Mouse (Mus musculus) spleen, adult 2 months (tissue): ENCODE measurements around the gene Hspb1. TPM values are rescaled to one million over a fixed set of nuclear protein-coding genes. Genes with fewer than 3 reads are reported as not detected.

Experiments
- DNase-seq, 2 experiments: peaks; one replicate each; pipeline versions ENCODE4 v3.0.0 to v3.0.0-alpha.2; 2012 to 2021; ENCODE audit warnings: low spot score in 2 of 2, low read depth in 1 of 2
- H3K27ac ChIP-seq: fragments of 200-500 bp; 2 replicates; pipeline ENCODE4 v1.5.1; 2012; ENCODE audit warnings: low read length, inconsistent platforms; ENCODE audit not compliant: insufficient read depth
- H3K27me3 ChIP-seq: fragments of 200-500 bp; 2 replicates; pipeline ENCODE4 v1.6.1; 2012; ENCODE audit warnings: mild to moderate bottlenecking, moderate library complexity, low read length, inconsistent platforms; ENCODE audit not compliant: control insufficient read depth, insufficient read depth
- H3K36me3 ChIP-seq: fragments of 200-500 bp; 2 replicates; pipeline ENCODE4 v1.6.1; 2012; ENCODE audit warnings: mild to moderate bottlenecking, low read length, inconsistent platforms; ENCODE audit not compliant: control insufficient read depth, insufficient read depth
- H3K4me1 ChIP-seq: fragments of 200-500 bp; 2 replicates; pipeline ENCODE4 v1.6.1; 2011; ENCODE audit warnings: inconsistent platforms; ENCODE audit not compliant: control insufficient read depth, insufficient read depth, insufficient read length
- H3K4me3 ChIP-seq: fragments of 200-500 bp; 2 replicates; pipeline ENCODE4 v1.5.1; 2011; ENCODE audit warnings: mild to moderate bottlenecking, inconsistent platforms; ENCODE audit not compliant: insufficient read depth, insufficient read length; ENCODE audit errors: extremely low read depth
- CTCF ChIP-seq: fragments of 200-500 bp; IDR thresholded peaks from 2 replicates; pipeline ENCODE4 v1.5.1; 2011; ENCODE audit warnings: mild to moderate bottlenecking, inconsistent platforms; ENCODE audit not compliant: insufficient read depth, insufficient read length, insufficient replicate concordance; ENCODE audit errors: extremely low read depth
- POLR2A ChIP-seq: fragments of 200-500 bp; IDR thresholded peaks from 2 replicates; pipeline ENCODE4 v1.6.1; 2011; ENCODE audit warnings: low read depth, low read length, inconsistent platforms
- WGBS: fragments of 180-500 bp; shearing (Covaris S2); methylation state at CpG from one replicate; pipeline ENCODE4 v1.1.7; 2018; 5-methylcytosine and 5-hydroxymethylcytosine counted together
- polyA plus RNA-seq: library from polyadenylated mRNA; depleted of rRNA; stranded (reverse); fragments of >200 nt; gene quantifications from 2 replicates; pipeline ENCODE4 v1.2.3, GENCODE M21; 2012

Gene Hspb1
- polyA plus RNA-seq, 1 experiment = 34.0 TPM

DNA sequence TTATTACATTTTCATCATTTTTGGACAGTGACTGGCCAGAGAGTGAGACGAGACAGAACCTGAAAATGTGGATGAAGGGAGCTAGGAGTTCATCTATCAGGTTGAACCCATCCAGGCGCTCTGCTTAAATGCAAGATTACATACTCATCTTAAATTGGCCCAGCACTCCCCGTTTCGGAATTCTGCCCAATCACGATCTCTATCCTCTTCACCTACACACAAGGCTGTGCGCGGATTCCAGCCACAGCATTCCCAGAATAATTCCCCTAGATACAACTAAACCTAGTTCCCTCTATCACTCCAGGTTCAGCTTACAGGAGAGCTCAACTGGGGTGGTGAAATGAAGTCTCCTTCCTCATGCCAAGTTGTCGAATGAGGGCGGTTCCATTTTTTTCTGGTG lies 43.8 kb downstream of the Hspb1 start:
- H3K36me3 ChIP-seq = peaks cover 14% of the 10 kb centered on the region
- WGBS = 87% methylated on average over 9 of the region's 9 CpGs
- no peak for TF ChIP-seq CTCF
- no peak for TF ChIP-seq POLR2A

DNA sequence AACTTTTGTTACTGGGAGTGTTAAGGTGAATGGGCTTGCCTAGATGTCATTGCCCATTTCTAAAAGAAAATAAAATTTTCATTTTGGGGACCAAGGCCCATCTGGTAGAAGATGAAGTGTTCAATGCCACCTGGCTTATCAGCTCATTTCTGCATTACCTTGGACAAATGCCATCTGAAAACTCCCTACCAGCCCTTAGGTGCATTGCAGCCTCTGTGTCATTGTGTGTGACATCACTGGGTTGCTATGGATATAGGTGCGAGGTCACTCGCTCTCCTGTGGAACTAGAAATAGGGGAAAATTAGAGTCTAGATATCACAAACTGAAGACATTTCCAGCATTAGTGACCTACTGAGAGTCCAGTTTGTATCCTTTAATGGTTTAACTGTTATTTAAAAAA lies 44.6 kb downstream of the Hspb1 start:
- Histone ChIP-seq H3K27ac (no peak overlapping the region), H3K4me3 (no peak overlapping the region), H3K36me3 (peaks cover 14% of the 10 kb centered on the region), H3K27me3 (no peaks in the 10 kb centered on the region), H3K4me1 (peaks cover 8% of the 10 kb centered on the region; the same call in 1 of the 2 replicates)
- no peak for TF ChIP-seq CTCF
- TF ChIP-seq POLR2A = no peak
- WGBS = 76% methylated on average over 2 of the region's 2 CpGs
- DNase-seq = no peak

More for the DNA sequence above, 43.8 kb downstream of the Hspb1 start:
- H3K4me3 ChIP-seq = no peak overlapping the region
- peaks cover 8% of the 10 kb centered on the region; the same call in 1 of the 2 replicates for H3K4me1 ChIP-seq
- no peaks in the 10 kb centered on the region for H3K27me3 ChIP-seq
- no peak for DNase-seq
- no peak overlapping the region for H3K27ac ChIP-seq

DNA sequence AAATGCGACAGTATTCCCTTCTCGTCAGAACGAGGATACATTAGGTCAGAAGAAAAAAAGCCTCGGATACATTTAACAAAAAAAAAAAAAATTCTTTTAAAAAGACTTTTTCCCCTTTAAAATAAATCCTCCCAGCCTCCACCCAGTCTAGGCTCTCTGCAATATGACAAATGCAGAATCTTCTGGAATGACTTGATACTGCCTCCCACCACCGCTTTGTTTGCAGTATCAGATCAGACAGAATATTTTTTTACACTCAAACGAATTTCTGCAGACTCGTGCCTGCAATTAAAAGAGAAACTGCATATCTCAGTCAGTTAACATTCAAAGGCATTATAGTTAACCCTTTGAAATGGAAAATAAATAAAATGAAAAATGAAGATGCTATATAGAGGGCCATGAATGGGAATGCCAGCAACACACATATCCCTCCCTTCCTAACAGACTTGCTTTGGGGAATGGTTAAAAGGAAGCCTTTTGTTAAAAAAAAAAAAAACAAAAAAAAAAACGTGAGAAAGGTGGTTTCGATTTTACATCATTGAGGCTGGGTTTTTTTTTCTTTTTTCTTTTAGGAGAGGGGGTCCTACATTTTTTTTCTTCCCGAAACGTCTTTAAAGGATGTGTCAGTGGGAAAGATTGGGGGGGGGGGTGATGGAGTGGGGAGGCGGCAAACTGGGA lies 45.6 kb downstream of the Hspb1 start:
- TF ChIP-seq POLR2A (no peak), CTCF (no peak)
- peaks cover 8% of the 10 kb centered on the region; the same call in 1 of the 2 replicates for H3K4me1 ChIP-seq
- no peak for DNase-seq
- no peaks in the 10 kb centered on the region for H3K27me3 ChIP-seq
- H3K4me3 ChIP-seq = peak overlapping the region; percentile 87
- peak overlapping the region; percentile 94 for H3K27ac ChIP-seq
- 11% methylated on average over 12 of the region's 12 CpGs for WGBS
- peaks cover 14% of the 10 kb centered on the region for H3K36me3 ChIP-seq

DNA sequence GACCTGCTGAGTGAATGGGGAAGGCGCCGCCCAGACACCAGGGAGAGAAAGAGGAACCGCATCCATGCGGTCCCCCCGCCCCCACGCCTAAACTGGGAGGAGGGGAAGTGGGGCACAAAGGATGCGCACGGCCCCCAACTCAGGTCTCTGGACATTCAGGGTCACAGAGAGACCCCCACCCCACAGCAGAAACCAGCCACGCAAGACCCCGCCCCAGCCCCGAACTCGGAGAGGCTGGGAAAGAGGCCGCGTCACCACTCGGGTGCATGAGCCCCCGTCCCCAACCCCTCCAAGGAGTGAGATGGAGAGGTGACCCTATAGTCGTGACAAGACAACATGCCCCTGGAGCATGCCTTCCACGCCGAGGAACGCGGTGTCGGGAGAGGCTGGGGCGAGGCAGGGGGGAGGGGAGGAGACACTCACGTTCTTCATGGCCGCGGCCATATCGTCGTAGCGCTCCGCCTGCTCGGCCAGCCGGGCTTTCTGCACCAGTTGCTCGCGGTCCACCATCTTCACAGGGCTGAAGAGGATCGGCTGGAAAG lies 46.3 kb downstream of the Hspb1 start:
- H3K36me3 ChIP-seq = peaks cover 14% of the 10 kb centered on the region
- no peaks in the 10 kb centered on the region for H3K27me3 ChIP-seq
- WGBS = 0% methylated on average over 35 of the region's 35 CpGs
- TF ChIP-seq POLR2A (no peak), CTCF (no peak)
- peak overlapping the region; percentile 87 for H3K4me3 ChIP-seq
- H3K27ac ChIP-seq = peak overlapping the region; percentile 94
- H3K4me1 ChIP-seq = peaks cover 8% of the 10 kb centered on the region; the same call in 1 of the 2 replicates
- DNase-seq = peak; percentile 26 to 75

DNA sequence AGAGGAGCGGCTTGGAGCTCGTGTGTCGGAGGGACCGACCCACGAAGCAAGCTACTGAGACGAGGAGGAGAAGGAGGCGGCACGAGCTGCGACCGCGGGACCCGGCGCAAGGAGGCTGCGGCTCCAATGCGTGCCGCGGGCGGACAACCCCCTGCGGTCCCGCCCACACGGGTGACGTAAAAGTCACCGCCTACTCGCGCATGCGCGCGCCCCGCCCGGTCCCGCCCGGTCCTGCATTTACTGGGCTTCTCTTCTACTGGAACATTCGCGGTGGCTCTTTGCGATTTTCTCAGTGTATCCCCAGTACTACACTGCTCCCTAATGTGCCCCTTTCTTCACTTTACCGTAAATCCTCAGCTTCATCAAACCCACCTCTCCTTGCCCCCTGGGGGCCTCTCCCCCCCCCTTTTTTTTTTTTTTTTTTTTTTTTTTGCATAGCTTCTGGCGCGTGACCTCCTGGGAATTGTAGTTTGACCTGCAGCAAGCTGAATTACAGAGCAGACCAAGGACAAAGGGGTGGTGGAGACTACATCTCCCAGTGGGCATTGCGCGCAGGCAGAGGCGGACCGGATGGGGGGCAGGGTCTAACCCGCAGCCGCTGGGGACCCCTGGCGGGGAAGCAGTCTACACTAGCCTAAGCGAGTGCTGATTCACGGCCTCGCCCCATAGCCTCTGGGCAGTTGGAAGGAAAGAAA lies 46.9 kb downstream of the Hspb1 start, which contains the start of gene Ywhag:
Gene Ywhag (minus strand): TSS at position 136 of the 695 bp plus-strand sequence.
- Histone ChIP-seq H3K27me3 (no peaks in the 10 kb centered on the region), H3K27ac (peak within 1 kb of the TSS; percentile 95), H3K4me1 (peaks cover 8% of the 10 kb centered on the region; the same call in 1 of the 2 replicates), H3K4me3 (peak within 1 kb of the TSS; percentile 87), H3K36me3 (peaks cover 9% of the 10 kb centered on the region)
- under 1% methylated on average over 48 of the region's 48 CpGs for WGBS
- DNase-seq = peak; percentile 93 to 98
- TF ChIP-seq CTCF (peak; percentile 55; the same call in 1 of the 2 replicates), POLR2A (peak; percentile 92)

DNA sequence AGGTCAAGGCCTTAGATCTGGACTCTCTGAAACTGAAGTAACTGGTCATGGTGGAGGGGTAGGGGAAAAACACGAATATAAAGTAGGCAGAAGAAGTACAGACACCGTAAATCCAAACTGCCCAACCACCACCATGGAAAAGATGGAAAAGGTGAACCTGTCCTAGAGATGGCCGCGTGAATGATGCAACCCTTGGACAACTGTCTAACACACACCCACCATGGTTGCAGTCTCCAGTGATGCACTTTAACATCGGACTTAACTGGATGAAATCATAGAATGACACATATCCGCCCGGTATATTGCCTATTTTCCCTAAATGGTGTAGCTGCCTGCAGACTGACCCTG lies 47.4 kb downstream of the Hspb1 start:
- 55% methylated on average over 7 of the region's 7 CpGs for whole genome bisulfite sequencing
- peaks cover 8% of the 10 kb centered on the region; the same call in 1 of the 2 replicates for H3K4me1 ChIP-seq
- H3K36me3 ChIP-seq = peaks cover 5% of the 10 kb centered on the region
- no peak for DNase-seq
- no peaks in the 10 kb centered on the region for H3K27me3 ChIP-seq
- TF ChIP-seq POLR2A = no peak
- no peak for TF ChIP-seq CTCF
- H3K4me3 ChIP-seq = peak overlapping the region; percentile 29; the same call in 1 of the 2 replicates
- peak overlapping the region; percentile 65 for H3K27ac ChIP-seq
